ENCODE assay signal across 28 mouse cellular contexts in the genomic region with DNA sequence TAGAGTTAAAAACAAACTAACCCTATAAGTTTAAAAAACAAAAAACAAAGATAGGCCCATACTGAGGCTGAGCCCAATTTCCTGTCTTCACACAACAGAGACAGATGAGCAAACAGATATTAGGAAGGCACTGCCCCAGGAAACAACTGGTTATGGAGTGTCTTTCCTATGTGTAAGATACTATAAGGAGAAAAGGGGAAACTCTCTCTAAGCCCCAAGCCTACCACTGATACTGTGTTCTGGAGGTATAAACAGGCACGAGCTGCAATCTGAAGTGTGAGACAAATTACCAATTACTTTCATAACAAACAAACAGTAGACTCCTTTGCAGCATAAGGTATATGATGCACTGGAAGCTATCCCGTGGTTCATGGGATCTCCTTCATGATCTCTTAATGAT.
DNase-seq lines count a peak whose midpoint lies in the region; ATAC-seq and TF ChIP-seq lines count a peak whose summit lies in the region.
"Had no signal": no experiment of that assay in that cellular context is flagged by ENCODE, and none has a peak within 500 bp of the region (broad histone marks: within the 10 kb centered on the region; RNA-seq: fewer than 3 reads in every experiment).

No protein-coding gene starts in this region.

- H3K9me3 ChIP-seq in liver, embryonic 11.5 days (ENCODE audit: control insufficient read depth, low read length) = no peaks in the 10 kb centered on the region
- H3K9me3 ChIP-seq: embryonic facial prominence, embryonic 12.5 days; embryonic facial prominence, embryonic 15.5 days; G1E; heart, embryonic 10.5 days; heart, embryonic 13.5 days; hindbrain, embryonic 12.5 days; hindbrain, embryonic 15.5 days had no signal

- no peak for TF ChIP-seq POLR2A in cerebellum, adult 2 months (IDR thresholded peaks at IDR 0.05; ENCODE audit: borderline replicate concordance, insufficient read depth, low read length)

- no peaks in the 10 kb centered on the region for H3K36me3 ChIP-seq in liver, embryonic 11.5 days (ENCODE audit: control insufficient read depth, insufficient read depth, low read length)
- H3K36me3 ChIP-seq: embryonic facial prominence, embryonic 12.5 days; embryonic facial prominence, embryonic 15.5 days; G1E; heart, embryonic 10.5 days; heart, embryonic 13.5 days; hindbrain, embryonic 12.5 days; hindbrain, embryonic 15.5 days had no signal

- DNase-seq in liver, embryonic 11.5 days (ENCODE audit: low spot score) = no peak
- no peak for DNase-seq in liver
- DNase-seq in 416B (ENCODE audit: low read depth) = peak; percentile 64
- no peak for DNase-seq in cerebellum, adult 2 months
- no peak for DNase-seq in testis, postnatal 10 days (ENCODE audit: low spot score)
- DNase-seq: adrenal gland, adult 8-10 months; adrenal gland, postnatal 25 days; B cell, adult 2 months; cerebellum, adult 11-12 months; cerebellum, adult 9-10 months; cerebellum, postnatal 14 days; forebrain, postnatal 0 days; gastrocnemius, postnatal 25 days; heart, adult 2 months; heart, postnatal 14 days; heart, postnatal 4 days had no signal

- H3K4me3 ChIP-seq in liver, embryonic 11.5 days (ENCODE audit: low read depth, low read length) = no peak overlapping the region
- no peak overlapping the region for H3K4me3 ChIP-seq in cerebellum, adult 2 months (replicated peaks; ENCODE audit: insufficient read depth, low read depth, low read length)
- H3K4me3 ChIP-seq: embryonic facial prominence, embryonic 12.5 days; embryonic facial prominence, embryonic 15.5 days; heart, adult 2 months; heart, embryonic 10.5 days; heart, embryonic 13.5 days; hindbrain, embryonic 12.5 days; hindbrain, embryonic 15.5 days had no signal

- no peak overlapping the region for H3K9ac ChIP-seq in liver, embryonic 11.5 days (ENCODE audit: low read depth, low read length)
- H3K9ac ChIP-seq: embryonic facial prominence, embryonic 12.5 days; embryonic facial prominence, embryonic 15.5 days; forebrain, postnatal 0 days; heart, embryonic 13.5 days; hindbrain, embryonic 12.5 days; hindbrain, embryonic 15.5 days had no signal

- WGBS in liver, embryonic 11.5 days = 35% methylated on average over 2 of the region's 2 CpGs
- WGBS in cerebellum, adult 2 months = 84% methylated on average over 2 of the region's 2 CpGs

- TF ChIP-seq CTCF in cerebellum, adult 2 months (IDR thresholded peaks at IDR 0.05; ENCODE audit: borderline replicate concordance, insufficient read depth, low read depth, low read length) = no peak

- no peak overlapping the region; the same call in 1 of the 2 replicates for H3K27ac ChIP-seq in liver, embryonic 11.5 days (ENCODE audit: low read depth, low read length)
- H3K27ac ChIP-seq in cerebellum, adult 2 months (ENCODE audit: insufficient read depth, low read length) = no peak overlapping the region
- H3K27ac ChIP-seq: embryonic facial prominence, embryonic 12.5 days; embryonic facial prominence, embryonic 15.5 days; heart, adult 2 months; heart, embryonic 10.5 days; heart, embryonic 13.5 days; hindbrain, embryonic 12.5 days; hindbrain, embryonic 15.5 days had no signal

- H3K4me1 ChIP-seq in liver, embryonic 11.5 days (replicated peaks; ENCODE audit: control insufficient read depth, insufficient read depth, low read length) = peaks cover 19% of the 10 kb centered on the region
- H3K4me1 ChIP-seq in cerebellum, adult 2 months (ENCODE audit: control insufficient read depth, insufficient read depth, low read length) = no peaks in the 10 kb centered on the region

- no peaks in the 10 kb centered on the region for H3K27me3 ChIP-seq in liver, embryonic 11.5 days (replicated peaks; ENCODE audit: control insufficient read depth, insufficient read depth, low read length)
- no peaks in the 10 kb centered on the region for H3K27me3 ChIP-seq in cerebellum, adult 2 months (ENCODE audit: control insufficient read depth, insufficient read depth, low read length)
- H3K27me3 ChIP-seq: CH12.LX; embryonic facial prominence, embryonic 12.5 days; embryonic facial prominence, embryonic 15.5 days; heart, embryonic 13.5 days; hindbrain, embryonic 12.5 days; hindbrain, embryonic 15.5 days had no signal

- ATAC-seq in liver, embryonic 11.5 days (replicated peaks; ENCODE audit: low FRiP score) = peak; percentile 48; the same call in 1 of the 2 replicates
- ATAC-seq in common myeloid progenitor, adult 5-6 weeks (replicated peaks; ENCODE audit: low read depth, poor library complexity, severe bottlenecking) = peak; percentile 73
- ATAC-seq in megakaryocyte-erythroid progenitor cell, adult 5-6 weeks (replicated peaks; ENCODE audit: low FRiP score, low TSS enrichment, poor library complexity, severe bottlenecking) = 0 out of 2 replicates have a peak, but pooled peaks have one; percentile 25
- ATAC-seq: activated CD4-positive, CD25-positive, alpha-beta regulatory T cell, adult 4 months; forebrain, embryonic 14.5 days; forebrain, postnatal 0 days had no signal

- H3K4me2 ChIP-seq in liver, embryonic 11.5 days = no peak overlapping the region
- H3K4me2 ChIP-seq: embryonic facial prominence, embryonic 12.5 days; embryonic facial prominence, embryonic 15.5 days; heart, embryonic 13.5 days; hindbrain, embryonic 12.5 days; hindbrain, embryonic 15.5 days had no signal
